In the genomic region with DNA sequence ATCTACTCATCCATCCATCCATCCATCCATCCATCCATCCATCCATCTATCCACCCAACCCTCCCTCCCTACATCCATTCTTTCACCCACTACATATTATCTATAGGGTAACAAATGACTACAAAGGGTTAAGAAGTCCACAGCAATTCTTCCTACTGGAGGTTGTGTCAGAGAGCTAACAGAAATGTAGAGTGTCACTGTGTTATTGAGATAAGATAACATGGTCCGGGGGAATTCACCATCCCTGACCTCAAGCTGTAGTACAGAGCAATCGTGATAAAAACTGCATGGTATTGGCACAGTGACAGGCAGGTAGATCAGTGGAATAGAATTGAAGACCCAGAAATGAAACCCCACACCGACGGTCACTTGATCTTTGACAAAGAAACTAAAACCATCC, we compare ENCODE assay signal across 25 mouse cellular contexts. TPM values are rescaled to one million over a fixed set of nuclear protein-coding genes. Genes with fewer than 3 reads are reported as not detected.
DNase-seq lines count a peak whose midpoint lies in the region; ATAC-seq and TF ChIP-seq lines count a peak whose summit lies in the region.
"Had no signal": no experiment of that assay in that cellular context is flagged by ENCODE, and none has a peak within 500 bp of the region (broad histone marks: within the 10 kb centered on the region; RNA-seq: fewer than 3 reads in every experiment).

No protein-coding gene starts in this region.

- no peaks in the 10 kb centered on the region for H3K9me3 ChIP-seq in stomach, embryonic 15.5 days
- no peaks in the 10 kb centered on the region for H3K9me3 ChIP-seq in stomach, postnatal 0 days (ENCODE audit: control insufficient read depth, low read length)
- H3K9me3 ChIP-seq in intestine, postnatal 0 days (ENCODE audit: control insufficient read depth), result peaks cover 4% of the 10 kb centered on the region; the same call in 1 of the 2 replicates
- 0 out of 2 replicates have a peak, but pooled peaks cover 2% of the 10 kb centered on the region for H3K9me3 ChIP-seq in liver, embryonic 15.5 days (replicated peaks)
- H3K9me3 ChIP-seq: hindbrain, embryonic 13.5 days; midbrain, embryonic 15.5 days had no signal

- H3K4me3 ChIP-seq in stomach, embryonic 15.5 days (replicated peaks), result no peak overlapping the region
- H3K4me3 ChIP-seq in stomach, postnatal 0 days (ENCODE audit: low read depth, low read length), result no peak overlapping the region
- H3K4me3 ChIP-seq in intestine, postnatal 0 days (ENCODE audit: low read depth, low read length), result no peak overlapping the region
- H3K4me3 ChIP-seq in liver, embryonic 15.5 days (replicated peaks), result no peak overlapping the region
- H3K4me3 ChIP-seq: embryonic facial prominence, embryonic 10.5 days; forebrain, embryonic 10.5 days; heart, adult 2 months; hindbrain, embryonic 13.5 days; midbrain, embryonic 15.5 days; neural tube, embryonic 12.5 days had no signal

- H3K9ac ChIP-seq in stomach, embryonic 15.5 days, result no peak overlapping the region
- no peak overlapping the region for H3K9ac ChIP-seq in stomach, postnatal 0 days (ENCODE audit: low read length)
- H3K9ac ChIP-seq in intestine, postnatal 0 days (ENCODE audit: low read depth, low read length), result no peak overlapping the region
- no peak overlapping the region for H3K9ac ChIP-seq in liver, embryonic 15.5 days
- H3K9ac ChIP-seq: forebrain, postnatal 0 days; hindbrain, embryonic 13.5 days; midbrain, embryonic 15.5 days; neural tube, embryonic 12.5 days had no signal

- 58% methylated on average over 4 of the region's 4 CpGs for WGBS in stomach, embryonic 15.5 days
- WGBS in stomach, postnatal 0 days, result 60% methylated on average over 4 of the region's 4 CpGs
- 44% methylated on average over 4 of the region's 4 CpGs for WGBS in intestine, postnatal 0 days
- WGBS in liver, embryonic 15.5 days (ENCODE audit: insufficient replicate concordance), result 9% methylated on average over 4 of the region's 4 CpGs

- H3K27me3 ChIP-seq in stomach, embryonic 15.5 days (replicated peaks), result no peaks in the 10 kb centered on the region
- no peaks in the 10 kb centered on the region for H3K27me3 ChIP-seq in stomach, postnatal 0 days (ENCODE audit: control insufficient read depth, insufficient read depth, low read length)
- H3K27me3 ChIP-seq in intestine, postnatal 0 days (replicated peaks; ENCODE audit: control insufficient read depth, insufficient read depth, low read length), result no peaks in the 10 kb centered on the region
- H3K27me3 ChIP-seq in liver, embryonic 15.5 days, result no peaks in the 10 kb centered on the region
- H3K27me3 ChIP-seq: hindbrain, embryonic 13.5 days; midbrain, embryonic 15.5 days; neural tube, embryonic 12.5 days had no signal

- ATAC-seq in stomach, embryonic 15.5 days (ENCODE audit: insufficient read depth, low FRiP score, low read depth), result peak; percentile 50; the same call in 1 of the 2 replicates
- no peak for ATAC-seq in stomach, postnatal 0 days (ENCODE audit: low FRiP score, low TSS enrichment)
- 0 out of 2 replicates have a peak, but pooled peaks have one; percentile 45 for ATAC-seq in intestine, postnatal 0 days
- peak; percentile 76 for ATAC-seq in liver, embryonic 15.5 days (ENCODE audit: insufficient read depth)
- ATAC-seq: activated CD4-positive, CD25-positive, alpha-beta regulatory T cell, adult 4 months; forebrain, postnatal 0 days; midbrain, embryonic 15.5 days had no signal

- H3K27ac ChIP-seq in stomach, embryonic 15.5 days, result no peak overlapping the region
- no peak overlapping the region for H3K27ac ChIP-seq in stomach, postnatal 0 days (replicated peaks)
- H3K27ac ChIP-seq in intestine, postnatal 0 days (ENCODE audit: low read depth, low read length), result no peak overlapping the region; the same call in 1 of the 2 replicates
- peak overlapping the region; percentile 39 for H3K27ac ChIP-seq in liver, embryonic 15.5 days (replicated peaks)
- H3K27ac ChIP-seq: embryonic facial prominence, embryonic 10.5 days; forebrain, embryonic 10.5 days; heart, adult 2 months; hindbrain, embryonic 13.5 days; midbrain, embryonic 15.5 days; neural tube, embryonic 12.5 days had no signal

- TF ChIP-seq EP300 in stomach, postnatal 0 days (optimal IDR thresholded peaks at IDR 0.05), result no peak

- no peaks in the 10 kb centered on the region for H3K36me3 ChIP-seq in stomach, embryonic 15.5 days
- H3K36me3 ChIP-seq in stomach, postnatal 0 days (ENCODE audit: control insufficient read depth, insufficient read depth, low read length), result no peaks in the 10 kb centered on the region
- H3K36me3 ChIP-seq in intestine, postnatal 0 days (ENCODE audit: control insufficient read depth, insufficient read depth), result no peaks in the 10 kb centered on the region
- H3K36me3 ChIP-seq in liver, embryonic 15.5 days (replicated peaks), result no peaks in the 10 kb centered on the region
- H3K36me3 ChIP-seq: embryonic facial prominence, embryonic 10.5 days; forebrain, embryonic 10.5 days; hindbrain, embryonic 13.5 days; midbrain, embryonic 15.5 days; neural tube, embryonic 12.5 days had no signal

- no peak overlapping the region for H3K4me2 ChIP-seq in stomach, embryonic 15.5 days
- no peak overlapping the region for H3K4me2 ChIP-seq in stomach, postnatal 0 days (replicated peaks; ENCODE audit: low read depth)
- no peak overlapping the region for H3K4me2 ChIP-seq in intestine, postnatal 0 days (replicated peaks; ENCODE audit: low read depth)
- peak overlapping the region; percentile 35 for H3K4me2 ChIP-seq in liver, embryonic 15.5 days
- H3K4me2 ChIP-seq: hindbrain, embryonic 13.5 days; midbrain, embryonic 15.5 days; neural tube, embryonic 12.5 days had no signal

- no peak for DNase-seq in stomach, postnatal 0 days (ENCODE audit: low spot score)
- DNase-seq in ovary, postnatal 10 days (ENCODE audit: low spot score), result no peak
- no peak for DNase-seq in yolk sac, embryonic 10.5 days (ENCODE audit: low spot score)
- DNase-seq in adrenal gland, adult 18-20 months (ENCODE audit: low spot score in 2 of 2), result no peak
- no peak for DNase-seq in frontal cortex, postnatal 10 days (ENCODE audit: low spot score in 2 of 2)
- DNase-seq: adrenal gland, postnatal 14 days; cerebellum, adult 8-10 months; forebrain, postnatal 0 days; gastrocnemius, postnatal 36 days; heart, adult 2 months; heart, postnatal 36 days; kidney, adult 8-10 months; kidney, postnatal 10 days; lung, adult 18-20 months; lung, postnatal 14 days; right cerebral cortex, postnatal 4 days had no signal

- no peaks in the 10 kb centered on the region for H3K4me1 ChIP-seq in stomach, embryonic 15.5 days
- no peaks in the 10 kb centered on the region for H3K4me1 ChIP-seq in stomach, postnatal 0 days (replicated peaks; ENCODE audit: control insufficient read depth, insufficient read depth)
- H3K4me1 ChIP-seq in intestine, postnatal 0 days (replicated peaks; ENCODE audit: control insufficient read depth, insufficient read depth, low read length), result no peaks in the 10 kb centered on the region
- peaks cover 56% of the 10 kb centered on the region for H3K4me1 ChIP-seq in liver, embryonic 15.5 days (replicated peaks)
- H3K4me1 ChIP-seq: forebrain, embryonic 10.5 days; hindbrain, embryonic 13.5 days; midbrain, embryonic 15.5 days; neural tube, embryonic 12.5 days had no signal

- no peak for TF ChIP-seq CTCF in stomach, postnatal 0 days (IDR thresholded peaks at IDR 0.05; ENCODE audit: low read depth)
- no peak for TF ChIP-seq CTCF in intestine, postnatal 0 days (IDR thresholded peaks at IDR 0.05; ENCODE audit: low read depth)

RNA-seq across cellular contexts. Expression of a gene that starts 50.9 kb away (rescaled TPM):
- polyA plus RNA-seq in stomach, embryonic 15.5 days (2015; fragmentation: Nextera tagmentation; extraction: Ambion mirVana), result 14.1 and 14.7 TPM in 2 replicates
- polyA plus RNA-seq in stomach, postnatal 0 days (2015; fragmentation: Nextera tagmentation; extraction: Ambion mirVana), result 7.5 and 7.7 TPM in 2 replicates
- polyA plus RNA-seq in intestine, postnatal 0 days (2015; fragmentation: Nextera tagmentation; extraction: Ambion mirVana), result 22.0 and 23.9 TPM in 2 replicates
- polyA plus RNA-seq in liver, embryonic 15.5 days (2015; fragmentation: Nextera tagmentation; extraction: Ambion mirVana), result 6.2 and 6.5 TPM in 2 replicates
- total RNA-seq in adrenal gland, adult 18-20 months (2021), result 10 to 100 TPM; 91.0 to 99.7 TPM
